Mouse (Mus musculus) midbrain, embryonic 11.5 days (tissue): ENCODE measurements at regions not wholly inside any gene's neighbourhood (a gene's known extent, or its start where the extent isn't known, plus 50 kb on each side); places are given as distances from the start of the nearest gene placed in this dataset.
"Not testable (repeated sequence)": the region's sequence is repeated elsewhere in the genome, so short reads cannot be mapped to it uniquely, and the experiment has no call there.

Source experiments
- ATAC-seq: fragments of 200-750 bp; cut with Nextera tagmentation; 2 replicates; pipeline ENCODE4 v1.8.0; 2017; ENCODE audit warnings: moderate TSS enrichment, moderate library complexity; ENCODE audit not compliant: low FRiP score
- DNase-seq: peaks from one replicate; pipeline ENCODE4 v3.0.0; 2015; ENCODE audit warnings: low spot score; ENCODE audit errors: missing footprints
- H3K27ac ChIP-seq: fragments of 300-500 bp; sonication (generic); 2 replicates; pipeline ENCODE4 v1.5.1; 2014; ENCODE audit warnings: low read depth, low read length
- H3K27me3 ChIP-seq: fragments of 300-500 bp; sonication (generic); 2 replicates; pipeline ENCODE4 v1.6.1; 2014; ENCODE audit warnings: mild to moderate bottlenecking, low read length, moderate library complexity, mixed read lengths; ENCODE audit not compliant: control insufficient read depth, insufficient read depth
- H3K36me3 ChIP-seq: fragments of 300-500 bp; sonication (generic); 2 replicates; pipeline ENCODE4 v1.6.1; 2014; ENCODE audit warnings: mild to moderate bottlenecking, low read length, moderate library complexity, mixed read lengths; ENCODE audit not compliant: control insufficient read depth, insufficient read depth
- H3K4me1 ChIP-seq: fragments of 300-500 bp; sonication (generic); 2 replicates; pipeline ENCODE4 v1.6.1; 2014; ENCODE audit warnings: low read length; ENCODE audit not compliant: control insufficient read depth, insufficient read depth
- H3K4me2 ChIP-seq: fragments of 300-500 bp; sonication (generic); 2 replicates; pipeline ENCODE4 v1.6.1; 2014; ENCODE audit warnings: mild to moderate bottlenecking, moderate library complexity
- H3K4me3 ChIP-seq: fragments of 300-500 bp; sonication (generic); 2 replicates; pipeline ENCODE4 v1.5.1; 2014; ENCODE audit warnings: low read depth, low read length
- H3K9ac ChIP-seq: fragments of 300-500 bp; sonication (generic); 2 replicates; pipeline ENCODE4 v1.6.1; 2014; ENCODE audit warnings: low read length
- H3K9me3 ChIP-seq: fragments of 300-500 bp; sonication (generic); 2 replicates; pipeline ENCODE4 v1.6.1; 2016; ENCODE audit warnings: low read length; ENCODE audit not compliant: control insufficient read depth
- WGBS: fragments of 180-500 bp; shearing (Covaris S2); extraction: QIAGEN DNeasy Blood & Tissue Kit; methylation state at CpG from one replicate; pipeline ENCODE4 v1.1.7; 2014; 5-methylcytosine and 5-hydroxymethylcytosine counted together

- WGBS: 78% methylated on average over 7 of the region's 14 CpGs
- not testable (repeated sequence) for H3K9ac ChIP-seq, DNase-seq, H3K4me1 ChIP-seq, H3K36me3 ChIP-seq, H3K27me3 ChIP-seq, H3K4me3 ChIP-seq, ATAC-seq, H3K4me2 ChIP-seq, H3K9me3 ChIP-seq, H3K27ac ChIP-seq
Measured at GRCm38 (mm10) chr6:47745856-47746255, 67.4 kb downstream of the Pdia4 start.

- H3K4me2 ChIP-seq, H3K9ac ChIP-seq, DNase-seq, ATAC-seq, H3K27ac ChIP-seq, H3K9me3 ChIP-seq, H3K4me1 ChIP-seq, H3K36me3 ChIP-seq, H3K4me3 ChIP-seq, H3K27me3 ChIP-seq: not testable (repeated sequence)
- no CpG with 5 or more reads among the region's 20 CpGs for WGBS
Measured at GRCm38 (mm10) chr6:47743856-47744255, 69.4 kb downstream of the Pdia4 start.

- not testable (repeated sequence) for ATAC-seq, H3K27me3 ChIP-seq, H3K9me3 ChIP-seq, H3K4me1 ChIP-seq, H3K27ac ChIP-seq, H3K36me3 ChIP-seq, H3K4me2 ChIP-seq, H3K9ac ChIP-seq
- peak overlapping the region; percentile 24; the same call in 1 of the 2 replicates for H3K4me3 ChIP-seq
- DNase-seq: peak; percentile 81
- 5% methylated on average over 17 of the region's 47 CpGs for WGBS
Measured at GRCm38 (mm10) chr6:47740216-47740615, 73.0 kb downstream of the Pdia4 start.

- not testable (repeated sequence) for H3K27ac ChIP-seq, H3K4me1 ChIP-seq, H3K36me3 ChIP-seq, H3K9ac ChIP-seq, H3K27me3 ChIP-seq, H3K4me2 ChIP-seq, H3K4me3 ChIP-seq, DNase-seq, ATAC-seq, H3K9me3 ChIP-seq
- WGBS: 14% methylated on average over 10 of the region's 26 CpGs
Measured at GRCm38 (mm10) chr6:47739696-47740095, 73.5 kb downstream of the Pdia4 start.

GRCm38 (mm10) chr6:47737972-47738371 lies 75.3 kb downstream of the Pdia4 start:
- ATAC-seq, H3K4me1 ChIP-seq, H3K9me3 ChIP-seq, H3K4me3 ChIP-seq, DNase-seq, H3K27ac ChIP-seq, H3K27me3 ChIP-seq, H3K36me3 ChIP-seq, H3K9ac ChIP-seq, H3K4me2 ChIP-seq: not testable (repeated sequence)
- no CpG with 5 or more reads among the region's 3 CpGs for WGBS
